Mouse (Mus musculus) Patski (cell line): ENCODE measurements around the gene Ccdc125. TPM values are rescaled to one million over a fixed set of nuclear protein-coding genes. Genes with fewer than 3 reads are reported as not detected.

Experiments
- ATAC-seq: fragments of 100-300 bp; one replicate; pipeline ENCODE4 v1.8.0; 2021
- CTCF ChIA-PET: fragments of 350-600 bp; sonication (Branson Sonifier 250); formaldehyde crosslinking; loops from one replicate; lab custom pipeline; 2022; ENCODE audit warnings: inconsistent platforms; lab: Charles Lee
- POLR2A ChIA-PET: fragments of 350-600 bp; sonication (Branson Sonifier 250); formaldehyde crosslinking; loops from one replicate; lab custom pipeline; 2022; ENCODE audit warnings: antibody characterized with exemption, inconsistent platforms; lab: Charles Lee
- DNase-seq: peaks from one replicate; pipeline ENCODE4 v3.0.0-alpha.2; 2011; ENCODE audit warnings: low read depth, low spot score
- H3K27me3 ChIP-seq: fragments of 371-371 bp; one replicate; pipeline ENCODE4 v1.5.1; 2021
- CTCF ChIP-seq: fragments of 100-300 bp; IDR thresholded peaks from one replicate; pipeline ENCODE4 v1.5.1; 2021
- in situ Hi-C: fragments of 300-500 bp; cut with MboI; formaldehyde crosslinking; loops from 3 replicates; pipeline ENCODE4 v1.11.1; 2018; ENCODE audit warnings: low pct_unique_long_range_greater_than_20kb, mixed read lengths
- polyA plus RNA-seq: library from polyadenylated mRNA; unstranded; gene quantifications from one replicate; pipeline ENCODE4 v1.2.3, GENCODE M21; 2021

Ccdc125 gene
- 5.6 TPM for polyA plus RNA-seq

DNA sequence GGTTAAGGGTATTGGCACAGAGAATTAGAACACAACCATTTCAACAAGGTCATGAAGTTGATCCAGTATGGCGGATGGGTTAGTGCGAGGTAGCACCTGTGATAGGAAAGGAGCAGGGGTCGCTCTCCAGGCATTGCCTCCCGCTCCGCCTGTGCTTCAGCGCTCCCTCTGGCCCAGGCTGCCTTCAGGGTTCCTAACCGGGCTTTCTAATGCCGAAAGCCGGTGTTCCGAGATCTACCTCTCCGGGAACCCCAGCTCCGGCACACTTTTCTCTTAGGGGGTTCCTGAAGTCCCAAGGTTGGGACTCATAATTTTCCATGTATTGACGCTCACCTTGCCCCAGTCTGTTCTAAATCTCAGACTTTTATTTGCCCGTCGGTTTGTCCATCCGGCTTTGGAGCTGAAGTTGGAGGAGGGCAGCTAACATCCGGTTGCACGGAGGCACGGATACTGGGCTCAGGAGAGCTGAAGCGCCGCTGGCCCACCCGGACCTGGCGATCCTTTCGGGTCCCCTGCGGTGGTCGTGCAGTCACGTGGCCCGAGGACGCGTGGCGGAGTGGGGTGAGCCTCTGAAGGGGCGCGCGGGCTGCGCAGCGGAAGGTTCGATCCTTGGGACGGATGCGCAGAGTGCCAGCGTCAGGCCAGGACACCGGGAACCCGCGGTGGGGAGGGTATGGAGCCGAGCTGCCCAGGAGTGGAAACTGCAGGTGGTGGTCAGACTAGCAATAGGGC lies at the start of gene Ccdc125:
Gene Ccdc125 (plus strand): TSS at position 427 of the 732 bp plus-strand sequence.
- POLR2A ChIA-PET, result interaction anchor here (0.6 to 1.3 kb wide), 2 partner anchors 9 to 197 kb away, joined by 3 to 4 read pairs; no protein-coding TSS in a partner anchor
- DNase-seq (no peak), ATAC-seq (peak; percentile 67)
- TF ChIP-seq CTCF, result no peak
- CTCF ChIA-PET, result interaction anchor here (0.7 to 2.0 kb wide), 2 partner anchors 10 to 17 kb away, joined by 3 to 7 read pairs; no protein-coding TSS in a partner anchor
- in situ Hi-C loops, result no loop called here
- H3K27me3 ChIP-seq, result no peaks in the 10 kb centered on the region

DNA sequence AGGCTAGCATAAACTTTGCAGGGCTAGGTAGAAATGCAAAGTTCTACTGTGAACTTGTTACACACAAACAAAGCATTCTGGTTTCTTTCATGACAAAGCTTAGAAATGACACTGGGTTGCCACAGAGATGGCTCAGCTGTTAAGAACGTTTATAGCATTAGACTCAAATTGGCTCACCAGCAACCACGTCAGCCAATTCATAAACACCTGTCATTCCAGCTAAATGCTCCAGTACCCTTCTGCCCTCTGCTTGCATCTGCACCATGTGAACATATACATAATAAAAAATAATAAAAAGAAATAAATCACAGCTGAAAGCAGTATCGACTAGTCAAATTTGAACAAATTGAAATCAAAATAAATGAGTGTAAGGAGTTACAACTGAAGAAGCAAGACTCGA lies 47.3 kb upstream of the Ccdc125 start:
- no peaks in the 10 kb centered on the region for H3K27me3 ChIP-seq
- ATAC-seq (no peak), DNase-seq (no peak)
- in situ Hi-C loops, result no loop called here
- CTCF ChIA-PET, result no interaction called here
- no peak for TF ChIP-seq CTCF
- POLR2A ChIA-PET, result no interaction called here

DNA sequence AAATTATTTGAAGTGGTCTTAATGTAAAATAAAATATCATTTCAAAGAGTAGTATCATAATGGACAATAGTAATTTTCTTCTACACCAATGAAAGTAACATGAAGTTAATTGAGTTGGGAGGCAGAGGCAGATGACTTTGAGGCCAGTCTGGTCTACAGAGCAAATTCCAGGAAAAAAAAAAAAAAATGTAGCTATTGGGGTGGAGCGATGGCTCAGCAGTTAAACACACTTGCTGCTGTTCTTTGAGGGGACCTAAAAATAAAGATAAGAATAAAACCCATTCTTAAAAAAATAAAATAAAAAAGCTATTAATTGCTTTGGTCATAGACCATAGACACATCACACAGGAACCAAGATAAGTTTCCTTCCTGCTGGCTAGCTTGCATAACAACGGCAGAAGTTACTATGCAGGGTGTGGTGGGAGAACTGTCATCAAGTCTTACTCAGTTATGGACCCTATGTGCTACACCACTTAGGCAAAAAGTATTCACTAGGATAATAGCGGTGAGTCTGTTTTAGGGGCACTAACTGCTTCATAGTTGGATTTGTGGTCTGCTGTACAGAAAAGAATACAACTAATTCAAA lies 35.3 kb upstream of the Ccdc125 start:
- TF ChIP-seq CTCF, result no peak
- ATAC-seq (no peak), DNase-seq (no peak)
- ChIA-PET POLR2A (interaction anchor here (1.2 to 2.3 kb wide), 2 partner anchors 10 to 142 kb away, joined by 3 to 5 read pairs; partner anchors contain the start of gene Gtf2h2), CTCF (interaction anchor here (0.9 kb wide), 1 partner anchor 25 kb away, joined by 3 read pairs; no protein-coding TSS in a partner anchor)
- in situ Hi-C loops, result loop anchor here (10.0 to 25.0 kb wide), 2 partner anchors 149 to 547 kb away; no protein-coding TSS in a partner anchor
- H3K27me3 ChIP-seq, result no peaks in the 10 kb centered on the region

DNA sequence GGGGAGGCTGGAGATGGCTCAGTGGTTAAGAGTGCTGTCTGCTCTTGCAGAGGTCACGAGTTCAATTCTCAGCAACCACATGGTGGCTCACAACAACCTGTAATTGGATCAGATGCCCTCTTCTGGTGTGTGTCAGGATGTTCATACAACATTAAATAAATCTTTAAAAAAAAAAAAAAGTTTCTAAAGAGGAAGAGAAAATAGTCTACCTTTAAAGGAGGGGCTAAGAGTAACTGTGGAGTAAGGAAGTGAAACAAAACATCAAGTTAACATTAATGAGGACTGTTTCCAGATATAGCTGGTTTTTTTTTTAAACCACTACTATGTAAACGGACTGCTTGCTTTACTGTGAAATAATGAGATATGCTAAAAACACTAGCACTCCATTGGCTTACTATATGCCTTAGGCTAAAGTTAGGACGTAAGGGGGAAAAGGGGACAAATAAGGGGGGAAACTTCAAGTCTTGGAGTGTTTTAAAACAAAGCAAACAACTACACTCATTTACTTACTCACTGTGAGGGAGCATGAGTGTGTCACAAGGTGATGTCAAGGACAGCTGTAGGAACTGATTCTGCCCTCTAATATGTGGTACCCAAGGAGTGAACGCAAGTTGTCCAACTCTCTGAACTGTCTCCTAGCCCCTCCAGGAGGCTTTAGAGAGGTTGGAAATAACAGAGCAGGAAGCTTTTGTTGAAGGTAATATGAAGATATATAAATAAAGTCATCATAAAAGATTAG lies 26.9 kb upstream of the Ccdc125 start:
- in situ Hi-C loops, result loop anchor here (25.0 kb wide), 1 partner anchor 555 kb away; no protein-coding TSS in a partner anchor
- ATAC-seq (no peak), DNase-seq (no peak)
- TF ChIP-seq CTCF, result no peak
- no peaks in the 10 kb centered on the region for H3K27me3 ChIP-seq
- POLR2A ChIA-PET, result no interaction called here
- CTCF ChIA-PET, result no interaction called here

DNA sequence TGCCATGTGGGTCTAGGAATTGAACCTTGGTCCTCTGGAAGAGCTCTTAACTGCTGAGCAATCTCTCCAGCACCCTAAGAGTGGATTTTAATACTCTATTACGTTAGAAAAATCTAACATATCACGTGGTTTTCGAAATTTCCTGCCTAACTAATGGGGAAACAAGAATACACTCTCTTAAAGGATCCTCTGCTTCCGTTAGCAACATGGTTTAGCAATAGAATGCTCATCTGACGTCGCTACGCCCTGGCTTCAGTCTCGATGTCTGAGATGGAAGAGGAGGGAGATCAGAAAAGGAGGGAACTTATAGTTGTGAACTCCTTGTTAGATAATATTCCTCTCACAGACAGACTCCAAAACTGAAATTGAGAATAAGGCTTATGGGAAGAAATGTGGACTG lies 21.3 kb upstream of the Ccdc125 start:
- no peak for TF ChIP-seq CTCF
- no peak for ATAC-seq
- no peaks in the 10 kb centered on the region for H3K27me3 ChIP-seq
- in situ Hi-C loops, result loop anchor here (25.0 kb wide), 1 partner anchor 561 kb away; no protein-coding TSS in a partner anchor
- POLR2A ChIA-PET, result no interaction called here
- CTCF ChIA-PET, result no interaction called here
- DNase-seq, result no peak

DNA sequence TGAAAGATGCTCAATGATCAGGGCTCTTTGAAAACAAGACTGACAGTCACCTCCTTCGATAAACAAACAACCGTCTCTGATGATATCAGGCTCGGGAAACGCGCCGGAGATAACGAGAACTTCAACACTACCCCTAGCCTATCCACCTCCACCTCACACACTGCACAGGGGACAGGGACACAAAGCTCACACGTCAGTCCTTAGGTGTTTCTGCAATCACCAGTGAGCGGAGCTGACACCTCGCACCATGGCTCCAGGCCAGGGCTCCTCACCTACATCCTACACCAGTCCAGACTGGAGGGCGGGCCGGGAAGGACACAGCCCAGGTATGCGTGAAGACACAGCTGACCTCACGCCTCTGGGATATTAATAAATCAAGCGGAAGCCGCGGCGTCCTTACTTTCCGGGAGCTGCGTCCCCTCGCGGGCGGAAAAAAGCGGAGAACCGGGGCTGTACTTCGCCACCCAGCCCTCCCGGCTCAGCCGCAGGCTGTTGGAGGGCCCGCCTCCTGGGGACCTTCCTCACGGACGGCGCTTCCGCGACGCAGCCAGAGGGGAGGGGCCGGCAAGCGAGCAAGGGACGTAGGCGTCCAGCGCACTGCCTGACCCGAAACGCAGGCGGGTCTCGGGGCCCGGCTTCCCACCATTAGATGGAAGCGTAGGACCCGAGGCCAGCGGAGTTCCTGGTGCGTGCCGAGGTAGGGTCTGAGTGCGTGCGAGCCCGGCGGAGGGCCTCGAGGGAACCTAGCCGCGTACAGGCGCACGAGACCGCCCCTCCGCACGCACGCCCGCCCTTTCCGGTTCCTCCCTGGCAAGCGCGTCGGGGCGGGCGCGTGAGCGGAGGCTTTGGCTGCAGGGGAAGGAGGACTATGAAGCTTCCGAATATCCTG lies 18.7 kb upstream of the Ccdc125 start, which contains the start of the genes Ak6 and Rad17:
Gene Ak6 (plus strand): TSS at position 430 of the 889 bp plus-strand sequence.
Gene Rad17 (minus strand): TSS at position 502 of the 889 bp plus-strand sequence.
- DNase-seq, result peak; percentile 56
- ATAC-seq, result peak; percentile 82
- CTCF ChIA-PET, result interaction anchor here (2.0 kb wide), 1 partner anchor 9 kb away, joined by 5 read pairs; no protein-coding TSS in a partner anchor
- no peak for TF ChIP-seq CTCF
- in situ Hi-C loops, result no loop called here
- POLR2A ChIA-PET, result interaction anchor here (0.6 kb wide), 1 partner anchor 158 kb away, joined by 4 read pairs; no protein-coding TSS in a partner anchor
- H3K27me3 ChIP-seq, result no peaks in the 10 kb centered on the region

DNA sequence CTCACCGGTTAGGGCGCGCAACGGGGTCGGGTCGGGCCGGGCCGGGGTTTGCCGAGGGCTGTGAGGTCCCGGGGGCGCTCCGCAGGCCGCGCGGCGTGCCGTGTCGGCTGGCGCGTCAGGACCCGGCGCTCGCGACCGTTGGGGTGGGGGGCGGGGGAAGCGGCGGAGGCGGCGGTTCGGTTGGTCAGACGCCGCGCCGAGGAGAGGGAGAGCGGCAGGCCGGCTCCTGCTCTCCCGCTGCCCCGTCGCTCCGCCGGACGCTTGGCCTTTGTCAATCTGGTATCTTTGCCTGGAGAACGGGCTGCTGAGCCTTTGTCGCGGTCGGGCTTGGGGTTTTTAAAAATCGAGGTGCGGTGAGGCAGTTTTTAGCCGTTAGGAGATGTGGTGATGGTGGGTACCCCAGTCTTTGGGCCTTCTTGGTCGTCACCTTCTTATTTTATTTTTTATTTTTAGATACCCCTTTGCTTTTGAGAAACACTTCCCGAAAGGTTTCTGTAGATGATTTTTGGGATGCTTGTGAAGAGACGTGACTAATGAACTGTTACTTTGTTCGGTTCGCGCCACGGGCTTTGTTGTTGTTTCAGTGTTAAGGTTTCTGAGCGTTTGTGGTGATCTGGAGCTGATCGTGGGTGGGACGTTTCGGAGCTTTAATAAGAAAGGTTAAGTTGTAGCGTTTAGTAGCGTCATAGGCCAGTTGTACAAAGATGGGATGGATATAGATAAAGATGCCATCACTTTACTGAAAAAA lies 17.9 kb upstream of the Ccdc125 start, which contains the start of gene Taf9:
Gene Taf9 (plus strand): TSS at position 141 of the 748 bp plus-strand sequence.
- in situ Hi-C loops, result no loop called here
- ATAC-seq, result peak; percentile 46
- H3K27me3 ChIP-seq, result no peaks in the 10 kb centered on the region
- no peak for DNase-seq
- ChIA-PET POLR2A (no interaction called here), CTCF (interaction anchor here (1.1 kb wide), 1 partner anchor 8 kb away, joined by 4 read pairs; no protein-coding TSS in a partner anchor)
- no peak for TF ChIP-seq CTCF

DNA sequence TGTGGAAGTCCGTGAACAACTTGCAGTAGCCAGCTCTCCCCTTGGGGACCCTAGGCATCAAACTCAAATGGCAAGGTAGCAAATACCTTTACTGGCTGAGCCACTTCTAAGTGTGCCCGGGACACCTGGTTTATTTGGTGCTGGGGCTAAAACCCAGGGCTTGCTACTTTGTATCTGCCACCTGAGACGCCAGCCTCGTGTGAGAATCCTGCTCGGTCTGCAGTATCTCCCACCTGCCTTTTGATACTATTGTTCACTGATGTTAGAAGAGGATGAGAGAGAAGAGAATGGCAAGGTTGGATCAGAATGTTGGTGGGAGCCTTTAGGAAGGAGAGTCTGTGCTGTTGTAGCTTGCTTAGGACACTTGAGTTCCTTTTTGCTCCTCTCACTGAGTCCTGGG lies 11.4 kb upstream of the Ccdc125 start:
- ChIA-PET POLR2A (no interaction called here), CTCF (no interaction called here)
- in situ Hi-C loops, result no loop called here
- no peak for TF ChIP-seq CTCF
- DNase-seq (no peak), ATAC-seq (no peak)
- H3K27me3 ChIP-seq, result no peaks in the 10 kb centered on the region
